Mouse (Mus musculus): ENCODE measurements around the gene Paxx. TPM values are rescaled to one million over a fixed set of nuclear protein-coding genes. Genes with fewer than 3 reads are reported as not detected.
A peak's percentile ranks its signal among the peaks of the same experiment; 100 is the strongest.

The Paxx gene
- polyA plus RNA-seq (2012; rRNA removed): 48.6 and 62.7 TPM in 2 replicates

- H3K4me1 ChIP-seq (ENCODE audit: control insufficient read depth, insufficient read depth, insufficient read length, low read length): peaks cover 26% of the 10 kb centered on the region
- no peak for TF ChIP-seq CTCF (IDR thresholded peaks at IDR 0.05; ENCODE audit: extremely low read depth, insufficient read length, insufficient replicate concordance, low read depth, low read length)
- peak; percentile 87 for TF ChIP-seq POLR2A (IDR thresholded peaks at IDR 0.05; ENCODE audit: low read depth, low read length)
- 0 out of 2 replicates have a peak, but pooled peaks cover 2% of the 10 kb centered on the region for H3K36me3 ChIP-seq (ENCODE audit: control insufficient read depth, insufficient read depth, low read length)
Measured at GRCm38 (mm10) chr2:25460551-25461309, at the start of gene Paxx. Gene Paxx, minus strand, starts transcription at chr2:25461094.

GRCm38 (mm10) chr2:25509912-25510311, 49.0 kb upstream of the Paxx start:
- H3K4me3 ChIP-seq (ENCODE audit: low read depth, low read length): no peak overlapping the region
- H3K27ac ChIP-seq (ENCODE audit: insufficient read depth, low read depth, low read length): no peak overlapping the region
- TF ChIP-seq CTCF (IDR thresholded peaks at IDR 0.05; ENCODE audit: extremely low read depth, insufficient read length, insufficient replicate concordance, low read depth, low read length): peak; percentile 36; the same call in 1 of the 2 replicates
- TF ChIP-seq POLR2A (IDR thresholded peaks at IDR 0.05; ENCODE audit: low read depth, low read length): no peak
- H3K27me3 ChIP-seq (ENCODE audit: control insufficient read depth, insufficient read depth, low read length): no peaks in the 10 kb centered on the region
- H3K36me3 ChIP-seq (ENCODE audit: control insufficient read depth, insufficient read depth, low read length): peaks cover 5% of the 10 kb centered on the region; the same call in 1 of the 2 replicates
- WGBS: 78% methylated on average over 3 of the region's 3 CpGs
- peaks cover 2% of the 10 kb centered on the region; the same call in 1 of the 2 replicates for H3K4me1 ChIP-seq (ENCODE audit: control insufficient read depth, insufficient read depth, insufficient read length, low read length)

More at GRCm38 (mm10) chr2:25460551-25461309, at the start of gene Paxx:
- H3K27ac ChIP-seq (ENCODE audit: insufficient read depth, low read depth, low read length): peak within 1 kb of the TSS; percentile 91
- H3K27me3 ChIP-seq (ENCODE audit: control insufficient read depth, insufficient read depth, low read length): no peaks in the 10 kb centered on the region
- WGBS: under 1% methylated on average over 48 of the region's 48 CpGs
- peak within 1 kb of the TSS; percentile 79 for H3K4me3 ChIP-seq (ENCODE audit: low read depth, low read length)

- WGBS: 45% methylated on average over 5 of the region's 5 CpGs
- Histone ChIP-seq H3K4me3 (ENCODE audit: low read depth, low read length) (no peak overlapping the region), H3K36me3 (ENCODE audit: control insufficient read depth, insufficient read depth, low read length) (peaks cover 19% of the 10 kb centered on the region), H3K27me3 (ENCODE audit: control insufficient read depth, insufficient read depth, low read length) (no peaks in the 10 kb centered on the region), H3K4me1 (ENCODE audit: control insufficient read depth, insufficient read depth, insufficient read length, low read length) (peaks cover 12% of the 10 kb centered on the region), H3K27ac (ENCODE audit: insufficient read depth, low read depth, low read length) (no peak overlapping the region)
- TF ChIP-seq POLR2A (IDR thresholded peaks at IDR 0.05; ENCODE audit: low read depth, low read length) (no peak), CTCF (IDR thresholded peaks at IDR 0.05; ENCODE audit: extremely low read depth, insufficient read length, insufficient replicate concordance, low read depth, low read length) (peak; percentile 18; the same call in 1 of the 2 replicates)
Measured at GRCm38 (mm10) chr2:25506964-25507363, 46.1 kb upstream of the Paxx start.

DNA sequence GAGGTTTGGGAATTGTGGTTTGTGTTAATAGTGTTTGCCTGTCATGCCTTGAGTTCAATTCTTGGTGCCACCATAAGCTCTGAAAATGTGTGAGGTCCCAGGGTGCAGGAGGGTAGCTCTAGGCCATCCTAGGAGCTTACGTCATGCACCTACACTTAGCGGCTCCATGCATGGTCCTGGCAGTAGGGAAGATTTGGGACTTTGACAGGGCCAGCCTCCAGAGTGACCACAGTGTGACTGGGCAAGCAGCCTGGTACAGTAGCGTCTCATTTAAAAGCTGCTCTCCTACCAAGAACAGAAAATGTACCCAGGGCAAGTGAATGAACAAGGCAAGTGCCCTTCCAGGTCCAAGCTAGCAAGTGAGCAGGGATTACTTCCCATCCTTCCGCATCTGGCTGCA, 45.0 kb upstream of the Paxx start:
- H3K4me3 ChIP-seq (ENCODE audit: low read depth, low read length): no peak overlapping the region
- H3K27me3 ChIP-seq (ENCODE audit: control insufficient read depth, insufficient read depth, low read length): no peaks in the 10 kb centered on the region
- WGBS: 96% methylated on average over 4 of the region's 4 CpGs
- H3K36me3 ChIP-seq (ENCODE audit: control insufficient read depth, insufficient read depth, low read length): peaks cover 19% of the 10 kb centered on the region
- H3K4me1 ChIP-seq (ENCODE audit: control insufficient read depth, insufficient read depth, insufficient read length, low read length): peaks cover 17% of the 10 kb centered on the region
- H3K27ac ChIP-seq (ENCODE audit: insufficient read depth, low read depth, low read length): no peak overlapping the region
- TF ChIP-seq POLR2A (IDR thresholded peaks at IDR 0.05; ENCODE audit: low read depth, low read length) (no peak), CTCF (IDR thresholded peaks at IDR 0.05; ENCODE audit: extremely low read depth, insufficient read length, insufficient replicate concordance, low read depth, low read length) (no peak)

DNA sequence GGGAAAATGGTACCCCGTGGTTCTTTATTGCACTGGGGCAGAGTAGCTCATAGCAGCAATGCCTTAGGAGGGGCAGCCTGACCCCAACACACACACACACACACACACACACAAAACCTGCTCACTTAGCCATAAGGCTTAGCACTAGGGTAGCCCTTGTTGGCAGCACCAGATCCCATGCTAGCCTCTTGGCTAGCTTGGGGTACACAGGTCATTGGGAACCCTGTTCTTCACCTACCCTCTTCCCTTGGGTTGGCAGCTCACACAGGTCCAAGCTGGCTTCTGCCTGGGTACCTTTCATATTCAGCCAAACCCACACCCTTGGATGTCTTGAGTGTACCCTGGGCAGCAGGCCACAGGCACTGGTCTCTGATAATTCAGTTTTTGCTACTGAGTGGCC, 44.1 kb upstream of the Paxx start:
- H3K4me1 ChIP-seq (ENCODE audit: control insufficient read depth, insufficient read depth, insufficient read length, low read length): peaks cover 21% of the 10 kb centered on the region
- TF ChIP-seq POLR2A (IDR thresholded peaks at IDR 0.05; ENCODE audit: low read depth, low read length) (no peak), CTCF (IDR thresholded peaks at IDR 0.05; ENCODE audit: extremely low read depth, insufficient read length, insufficient replicate concordance, low read depth, low read length) (no peak)
- peaks cover 19% of the 10 kb centered on the region for H3K36me3 ChIP-seq (ENCODE audit: control insufficient read depth, insufficient read depth, low read length)
- H3K4me3 ChIP-seq (ENCODE audit: low read depth, low read length): no peak overlapping the region
- WGBS: 65% methylated on average over 1 of the region's 1 CpGs
- no peaks in the 10 kb centered on the region for H3K27me3 ChIP-seq (ENCODE audit: control insufficient read depth, insufficient read depth, low read length)
- no peak overlapping the region for H3K27ac ChIP-seq (ENCODE audit: insufficient read depth, low read depth, low read length)

- peaks cover 22% of the 10 kb centered on the region for H3K4me1 ChIP-seq (ENCODE audit: control insufficient read depth, insufficient read depth, insufficient read length, low read length)
- H3K4me3 ChIP-seq (ENCODE audit: low read depth, low read length): no peak overlapping the region
- no peaks in the 10 kb centered on the region for H3K27me3 ChIP-seq (ENCODE audit: control insufficient read depth, insufficient read depth, low read length)
- WGBS: 87% methylated on average over 19 of the region's 19 CpGs
- H3K36me3 ChIP-seq (ENCODE audit: control insufficient read depth, insufficient read depth, low read length): peaks cover 19% of the 10 kb centered on the region
- no peak for TF ChIP-seq POLR2A (IDR thresholded peaks at IDR 0.05; ENCODE audit: low read depth, low read length)
- TF ChIP-seq CTCF (IDR thresholded peaks at IDR 0.05; ENCODE audit: extremely low read depth, insufficient read length, insufficient replicate concordance, low read depth, low read length): no peak
- H3K27ac ChIP-seq (ENCODE audit: insufficient read depth, low read depth, low read length): no peak overlapping the region
Measured at GRCm38 (mm10) chr2:25504538-25504937, 43.6 kb upstream of the Paxx start.

GRCm38 (mm10) chr2:25502726-25503125, 41.8 kb upstream of the Paxx start:
- H3K4me3 ChIP-seq (ENCODE audit: low read depth, low read length): no peak overlapping the region
- H3K27ac ChIP-seq (ENCODE audit: insufficient read depth, low read depth, low read length): peak overlapping the region; percentile 7; the same call in 1 of the 2 replicates
- peaks cover 26% of the 10 kb centered on the region for H3K4me1 ChIP-seq (ENCODE audit: control insufficient read depth, insufficient read depth, insufficient read length, low read length)
- peaks cover 19% of the 10 kb centered on the region for H3K36me3 ChIP-seq (ENCODE audit: control insufficient read depth, insufficient read depth, low read length)
- no peaks in the 10 kb centered on the region for H3K27me3 ChIP-seq (ENCODE audit: control insufficient read depth, insufficient read depth, low read length)
- TF ChIP-seq POLR2A (IDR thresholded peaks at IDR 0.05; ENCODE audit: low read depth, low read length): no peak
- 52% methylated on average over 3 of the region's 3 CpGs for WGBS

All from small intestine, adult 2 months (tissue).